Mouse (Mus musculus) midbrain, postnatal 0 days (tissue): ENCODE measurements at regions not wholly inside any gene's neighbourhood (a gene's known extent, or its start where the extent isn't known, plus 50 kb on each side); places are given as distances from the start of the nearest gene placed in this dataset.

Experiments used
- ATAC-seq: fragments of 200-750 bp; cut with Nextera tagmentation; 2 replicates; pipeline ENCODE4 v1.8.0; 2017; ENCODE audit warnings: moderate number of reproducible peaks, mild to moderate bottlenecking, moderate TSS enrichment, moderate library complexity; ENCODE audit not compliant: low FRiP score
- DNase-seq: peaks from one replicate; pipeline ENCODE4 v3.0.0-alpha.2; 2015; ENCODE audit warnings: low spot score
- H3K27ac ChIP-seq: fragments of 300-500 bp; sonication (generic); 2 replicates; pipeline ENCODE4 v1.5.1; 2014; ENCODE audit warnings: low read depth, mild to moderate bottlenecking, low read length, mixed read lengths
- H3K27me3 ChIP-seq: fragments of 300-500 bp; sonication (generic); 2 replicates; pipeline ENCODE4 v1.6.1; 2014; ENCODE audit warnings: low read length, control low read depth, mixed read lengths; ENCODE audit not compliant: insufficient read depth
- H3K36me3 ChIP-seq: fragments of 300-500 bp; sonication (generic); 2 replicates; pipeline ENCODE4 v1.6.1; 2014; ENCODE audit warnings: low read length, control low read depth, mixed read lengths; ENCODE audit not compliant: insufficient read depth
- H3K4me1 ChIP-seq: fragments of 300-500 bp; sonication (generic); 2 replicates; pipeline ENCODE4 v1.6.1; 2014; ENCODE audit warnings: mild to moderate bottlenecking, control low read depth, antibody characterized with exemption, low read length, mixed read lengths; ENCODE audit not compliant: insufficient read depth
- H3K4me2 ChIP-seq: fragments of 300-500 bp; sonication (generic); 2 replicates; pipeline ENCODE4 v1.6.1; 2014; ENCODE audit warnings: low read depth, mild to moderate bottlenecking, low read length, mixed read lengths; ENCODE audit not compliant: poor library complexity, severe bottlenecking
- H3K4me3 ChIP-seq: fragments of 300-500 bp; sonication (generic); 2 replicates; pipeline ENCODE4 v1.5.1; 2014; ENCODE audit warnings: low read depth, mild to moderate bottlenecking, low read length, moderate library complexity
- H3K9ac ChIP-seq: fragments of 300-500 bp; sonication (generic); replicated peaks from 2 replicates; pipeline ENCODE4 v1.6.1; 2014; ENCODE audit warnings: mild to moderate bottlenecking, low read length, moderate library complexity, mixed read lengths; ENCODE audit not compliant: poor library complexity, severe bottlenecking
- H3K9me3 ChIP-seq: fragments of 300-500 bp; sonication (generic); 2 replicates; pipeline ENCODE4 v1.6.1; 2016; ENCODE audit warnings: low read length, control low read depth
- CTCF ChIP-seq: IDR thresholded peaks from 2 replicates; pipeline ENCODE4 v1.5.1; 2016; ENCODE audit warnings: antibody characterized with exemption, mild to moderate bottlenecking
- WGBS: fragments of 180-500 bp; shearing (Covaris S2); extraction: QIAGEN DNeasy Blood & Tissue Kit; methylation state at CpG from one replicate; pipeline ENCODE4 v1.1.7; 2014; 5-methylcytosine and 5-hydroxymethylcytosine counted together

DNA sequence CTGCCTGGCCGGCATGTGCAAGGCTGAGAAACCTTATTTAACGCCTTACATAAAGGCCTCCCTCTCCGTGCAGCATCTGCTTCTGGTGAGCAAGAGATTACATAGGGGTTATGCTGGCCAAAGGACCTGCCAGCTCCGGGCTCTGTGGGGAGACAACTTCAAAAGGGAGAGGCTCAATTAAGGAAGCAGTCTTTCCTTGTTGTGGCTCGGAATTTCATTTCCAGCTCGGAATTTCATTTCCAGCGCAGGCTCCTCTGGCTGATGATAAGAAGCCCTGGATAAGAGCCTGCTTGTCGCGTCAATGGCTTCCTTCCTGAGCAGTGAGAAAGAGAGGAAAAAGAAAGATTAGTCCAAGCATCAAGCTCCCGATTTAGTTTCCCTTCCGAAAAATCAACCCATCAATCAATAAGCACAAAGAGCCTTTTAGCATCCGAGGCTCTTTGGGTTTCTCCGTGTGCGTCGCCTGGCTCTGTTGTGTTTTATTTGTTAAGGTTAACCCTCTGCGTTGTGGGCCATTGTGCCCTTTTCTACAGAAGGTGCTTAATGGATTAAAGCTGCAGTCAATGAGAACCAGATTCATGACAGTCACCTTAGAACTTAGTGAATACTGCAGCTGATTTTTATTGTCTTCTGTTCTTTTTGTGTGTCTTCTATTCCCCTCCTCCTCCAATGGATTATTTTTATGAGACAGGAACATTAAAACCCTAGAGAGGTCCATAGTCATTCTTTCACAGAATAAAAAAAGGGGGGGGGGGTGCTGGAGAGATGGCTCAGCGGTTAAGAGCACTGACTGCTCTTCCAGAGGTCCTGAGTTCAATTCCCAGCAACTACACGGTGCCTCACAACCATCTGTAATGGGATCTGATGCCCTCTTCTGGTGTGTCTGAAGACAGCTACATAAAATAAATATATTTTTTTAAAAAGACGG lies 218.3 kb downstream of the Myo1b start:
- Histone ChIP-seq H3K27ac (peak overlapping the region; percentile 63), H3K4me2 (peak overlapping the region; percentile 31), H3K9ac (no peak overlapping the region), H3K27me3 (no peaks in the 10 kb centered on the region), H3K9me3 (no peaks in the 10 kb centered on the region), H3K4me1 (no peaks in the 10 kb centered on the region), H3K4me3 (no peak overlapping the region), H3K36me3 (no peaks in the 10 kb centered on the region)
- ATAC-seq, result peak; percentile 68; the same call in 1 of the 2 replicates
- DNase-seq, result peak; percentile 49
- WGBS, result 7% methylated on average over 19 of the region's 19 CpGs
- 0 out of 2 replicates have a peak, but pooled peaks have one; percentile 2 for TF ChIP-seq CTCF

DNA sequence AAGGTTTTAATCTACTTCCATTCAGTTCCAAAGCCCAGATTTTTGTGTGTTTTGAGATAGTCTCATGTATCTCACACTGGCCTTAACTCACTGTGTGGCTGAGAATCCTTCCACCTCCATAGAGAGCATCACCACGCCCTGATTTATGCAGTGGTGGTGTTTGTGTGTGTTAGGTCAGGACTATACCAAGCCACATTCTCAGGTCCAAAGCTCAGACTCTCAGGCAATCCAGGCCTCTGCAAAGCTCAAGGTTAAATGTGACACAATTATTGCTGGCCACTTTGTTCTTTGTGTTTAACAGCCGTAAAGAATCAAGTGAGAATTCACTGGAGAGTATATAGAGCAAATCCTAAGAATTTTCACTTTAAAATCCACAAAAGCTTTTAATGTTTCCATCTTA lies 218.2 kb upstream of the Nabp1 start:
- DNase-seq (no peak), ATAC-seq (no peak)
- Histone ChIP-seq H3K4me1 (no peaks in the 10 kb centered on the region), H3K36me3 (no peaks in the 10 kb centered on the region), H3K9ac (no peak overlapping the region), H3K27me3 (no peaks in the 10 kb centered on the region), H3K27ac (peak overlapping the region; percentile 63; the same call in 1 of the 2 replicates), H3K4me3 (no peak overlapping the region), H3K4me2 (no peak overlapping the region), H3K9me3 (no peaks in the 10 kb centered on the region)
- no peak for TF ChIP-seq CTCF
- WGBS, result 34% methylated on average over 2 of the region's 2 CpGs

DNA sequence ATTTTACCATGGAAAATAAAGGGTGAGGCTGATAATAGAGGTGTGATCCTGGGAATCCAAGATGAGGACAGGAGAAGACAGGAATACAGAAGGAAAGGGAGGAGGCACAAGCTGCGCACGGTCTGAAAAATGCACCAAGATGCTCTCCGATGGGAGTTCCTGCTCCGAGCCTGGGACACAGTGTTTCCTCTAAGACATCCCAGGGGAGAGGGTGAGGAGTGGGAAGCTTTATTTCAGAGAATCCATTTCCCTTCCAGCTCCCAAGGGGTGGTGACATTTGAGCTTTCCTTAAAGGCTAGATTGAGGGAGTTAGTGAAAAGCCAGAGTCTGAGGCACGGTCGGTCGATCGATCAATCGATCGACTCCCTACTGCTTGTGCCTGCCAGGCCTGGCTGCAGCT lies 212.7 kb upstream of the Nabp1 start:
- Histone ChIP-seq H3K36me3 (no peaks in the 10 kb centered on the region), H3K4me2 (no peak overlapping the region), H3K27ac (no peak overlapping the region), H3K4me1 (no peaks in the 10 kb centered on the region), H3K9me3 (no peaks in the 10 kb centered on the region), H3K9ac (no peak overlapping the region), H3K4me3 (no peak overlapping the region), H3K27me3 (no peaks in the 10 kb centered on the region)
- no peak for DNase-seq
- no peak for TF ChIP-seq CTCF
- ATAC-seq, result no peak
- WGBS, result 91% methylated on average over 10 of the region's 10 CpGs

DNA sequence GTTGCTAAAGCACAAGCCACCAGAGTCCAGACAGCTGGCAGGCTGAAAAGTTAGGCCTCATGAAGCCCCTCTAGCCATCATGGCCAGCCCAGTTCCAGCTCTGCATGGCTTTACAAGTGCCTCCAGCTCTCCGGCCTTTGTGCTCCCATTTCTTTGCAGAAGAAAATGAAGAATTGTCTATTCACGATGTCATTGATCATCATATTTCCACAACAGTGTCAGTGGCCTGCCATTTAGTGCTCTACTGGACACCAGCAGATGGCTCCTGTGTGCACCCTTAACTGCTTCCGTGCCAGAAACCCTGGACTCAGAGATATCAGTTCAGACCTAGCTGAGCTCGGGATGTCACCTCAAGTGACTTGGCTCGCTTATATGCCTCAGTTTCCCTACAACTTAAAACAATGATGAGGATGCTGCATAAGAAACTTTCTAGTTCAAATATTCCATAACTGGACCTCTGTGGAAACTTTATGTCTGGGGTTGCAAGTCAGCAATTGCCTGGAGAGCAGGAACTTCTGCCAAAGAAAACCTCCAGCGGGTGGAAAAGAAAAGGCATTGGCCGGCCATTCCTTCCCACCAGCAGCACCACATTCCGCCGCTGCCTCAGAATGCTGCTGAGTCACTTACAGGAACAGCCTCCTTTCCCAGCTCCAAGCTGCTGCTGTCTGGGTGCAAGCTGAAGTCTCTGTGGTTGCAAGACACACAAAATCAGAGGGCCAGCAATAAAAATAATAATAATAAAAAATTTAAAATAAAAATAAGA lies 211.4 kb upstream of the Nabp1 start:
- peak overlapping the region; percentile 86; the same call in 1 of the 2 replicates for H3K27ac ChIP-seq
- H3K36me3 ChIP-seq, result no peaks in the 10 kb centered on the region
- no peaks in the 10 kb centered on the region for H3K4me1 ChIP-seq
- ATAC-seq (no peak), DNase-seq (no peak)
- 83% methylated on average over 9 of the region's 9 CpGs for WGBS
- no peak overlapping the region for H3K9ac ChIP-seq
- H3K27me3 ChIP-seq, result no peaks in the 10 kb centered on the region
- no peaks in the 10 kb centered on the region for H3K9me3 ChIP-seq
- no peak overlapping the region for H3K4me3 ChIP-seq
- no peak overlapping the region for H3K4me2 ChIP-seq
- peak; percentile 34; the same call in 1 of the 2 replicates for TF ChIP-seq CTCF

DNA sequence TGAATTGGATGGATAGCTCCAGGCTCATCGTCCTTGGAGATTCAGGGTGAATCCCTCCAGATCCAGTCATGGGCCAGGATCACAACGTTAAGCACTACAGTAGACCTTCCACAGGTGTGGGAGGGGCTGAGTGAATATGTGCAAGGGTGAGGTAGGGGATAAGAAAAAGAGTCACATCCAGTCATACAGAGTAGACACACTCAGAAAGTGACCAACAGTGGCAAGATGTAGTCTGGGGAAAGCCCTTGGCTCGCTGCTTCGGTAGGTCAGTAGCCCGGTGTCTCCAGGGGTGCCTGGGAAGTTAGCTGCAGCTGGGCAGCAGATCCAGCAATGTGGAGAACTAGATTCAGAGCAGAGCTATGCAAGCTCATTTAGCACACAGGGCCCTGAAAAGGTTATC lies 210.7 kb upstream of the Nabp1 start:
- 67% methylated on average over 5 of the region's 5 CpGs for WGBS
- no peak for TF ChIP-seq CTCF
- Histone ChIP-seq H3K4me3 (no peak overlapping the region), H3K36me3 (no peaks in the 10 kb centered on the region), H3K9ac (no peak overlapping the region), H3K27ac (peak overlapping the region; percentile 86), H3K4me2 (no peak overlapping the region), H3K27me3 (no peaks in the 10 kb centered on the region), H3K4me1 (no peaks in the 10 kb centered on the region), H3K9me3 (no peaks in the 10 kb centered on the region)
- DNase-seq, result no peak
- no peak for ATAC-seq

DNA sequence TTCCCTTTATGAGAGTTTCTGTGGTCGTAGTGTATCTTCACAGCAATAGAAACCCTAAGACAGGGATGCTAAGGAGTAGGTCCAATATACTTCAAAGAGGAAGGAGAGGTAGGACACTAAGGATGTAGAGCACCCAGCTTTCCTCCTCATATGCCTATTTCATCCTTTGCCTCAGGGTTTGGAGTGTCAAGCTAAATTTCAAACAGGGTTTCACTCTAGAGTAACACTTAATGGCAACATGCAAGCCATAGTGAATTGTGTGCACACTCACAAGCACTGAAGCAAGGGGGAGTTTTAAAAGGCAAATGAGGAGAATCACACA lies 210.0 kb upstream of the Nabp1 start:
- DNase-seq (no peak), ATAC-seq (peak; percentile 61; the same call in 1 of the 2 replicates)
- H3K4me1 ChIP-seq, result no peaks in the 10 kb centered on the region
- H3K9me3 ChIP-seq, result no peaks in the 10 kb centered on the region
- H3K27ac ChIP-seq, result peak overlapping the region; percentile 86
- no peaks in the 10 kb centered on the region for H3K36me3 ChIP-seq
- no peak overlapping the region for H3K4me2 ChIP-seq
- no peak overlapping the region for H3K9ac ChIP-seq
- TF ChIP-seq CTCF, result no peak
- H3K4me3 ChIP-seq, result no peak overlapping the region
- WGBS, result 11% methylated on average over 1 of the region's 1 CpGs
- no peaks in the 10 kb centered on the region for H3K27me3 ChIP-seq
